ENCODE assay signal across 10 mouse cellular contexts in the genomic region with DNA sequence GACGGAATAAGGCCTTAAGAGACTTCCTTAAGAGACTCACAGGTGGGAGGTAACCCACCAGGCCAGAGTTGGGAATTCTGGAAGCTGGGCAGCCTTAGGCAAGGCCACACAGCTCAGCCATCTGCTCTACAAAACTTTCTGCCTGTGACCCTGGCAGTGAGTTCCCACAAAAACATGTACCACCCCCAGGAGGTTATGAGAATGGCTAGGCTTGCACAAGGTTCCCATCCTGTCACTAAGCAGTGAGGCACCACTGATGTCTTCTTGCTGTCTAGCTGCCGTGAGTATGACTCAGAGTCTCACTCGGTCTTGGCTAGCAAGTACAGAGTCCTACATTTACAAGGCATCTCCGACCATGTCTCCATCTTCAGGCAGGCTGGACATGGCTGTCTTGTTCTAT.
"Had no signal": no experiment of that assay in that cellular context is flagged by ENCODE, and none has a peak within 500 bp of the region (broad histone marks: within the 10 kb centered on the region; RNA-seq: fewer than 3 reads in every experiment).

No protein-coding gene starts in this region.

- H3K9ac ChIP-seq: limb, embryonic 13.5 days; liver, embryonic 14.5 days; lung, embryonic 14.5 days had no signal

- H3K9me3 ChIP-seq: limb, embryonic 13.5 days had no signal

- H3K27me3 ChIP-seq: limb, embryonic 13.5 days had no signal

- H3K27ac ChIP-seq: limb, embryonic 13.5 days; liver, embryonic 14.5 days had no signal

- ATAC-seq: intestine, embryonic 16.5 days; midbrain, embryonic 16.5 days had no signal

- H3K36me3 ChIP-seq: limb, embryonic 13.5 days had no signal

- H3K4me2 ChIP-seq: limb, embryonic 13.5 days; lung, embryonic 14.5 days; midbrain, embryonic 11.5 days had no signal

- DNase-seq: retina, postnatal 1 day; spleen, adult 18-20 months; thymus, adult 18-20 months; thymus, postnatal 14 days had no signal

- H3K4me3 ChIP-seq: limb, embryonic 13.5 days had no signal
